Mouse (Mus musculus): ENCODE data around the gene Tubb1.

Gene Tubb1

DNA sequence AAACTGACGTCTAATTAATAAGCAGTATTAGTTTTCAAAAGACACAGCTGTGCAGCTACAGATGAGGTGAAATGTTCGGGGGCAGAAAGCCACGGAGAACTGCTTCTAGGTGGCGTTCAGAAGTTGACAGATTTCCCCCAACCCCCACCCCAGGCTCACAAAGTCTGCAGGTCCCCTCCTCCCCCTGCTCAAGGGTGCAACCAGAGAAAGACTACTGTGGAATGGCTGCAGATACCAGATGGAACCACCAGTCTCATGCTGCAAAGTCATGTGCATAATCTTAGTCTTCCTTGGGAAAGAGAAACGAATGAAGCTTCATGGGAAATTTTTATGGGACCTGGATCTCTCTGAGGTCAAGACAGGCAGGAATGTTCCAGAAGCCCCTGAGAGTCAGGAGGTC is 51.8 kb downstream of the Tubb1 start:
- DNase-seq (ENCODE audit: low spot score in 2 of 2): no peak

DNA sequence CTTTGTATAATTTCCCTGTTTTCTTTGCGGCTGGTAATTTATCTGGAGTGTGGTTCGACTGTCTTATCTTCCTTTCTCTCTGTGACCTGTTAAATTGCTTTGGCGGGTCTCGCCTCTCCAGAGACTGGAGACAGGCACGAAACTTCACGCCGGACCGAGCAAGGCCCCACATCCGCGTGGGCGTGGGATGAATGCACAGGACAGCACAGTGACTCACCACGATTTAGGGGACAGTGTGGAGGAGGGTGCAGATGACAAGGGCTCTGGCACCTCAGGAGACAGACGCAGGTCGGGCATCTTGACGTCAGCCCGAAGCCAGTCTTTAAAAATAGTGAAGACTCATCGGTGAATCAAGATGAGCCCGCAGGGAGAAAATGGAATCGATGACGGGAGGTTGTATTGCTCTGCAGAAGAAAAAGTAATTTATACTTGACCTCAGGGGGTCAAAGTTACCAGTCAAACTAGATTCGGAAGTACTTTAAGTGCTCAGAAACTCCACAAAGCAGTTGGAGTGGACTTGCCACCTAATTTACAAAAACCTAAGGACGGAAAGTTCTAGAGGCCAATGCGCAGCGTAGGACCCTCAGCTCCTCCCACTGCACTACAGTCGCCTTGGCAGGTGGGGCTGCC is 52.5 kb downstream of the Tubb1 start:
- no peak for DNase-seq (ENCODE audit: low spot score in 2 of 2)
